Mouse (Mus musculus): ENCODE results near the gene Shd. TPM values are rescaled to one million over a fixed set of nuclear protein-coding genes. Genes with fewer than 3 reads are reported as not detected.

The Shd gene
- polyA plus RNA-seq, 1 experiment from 2014 or later: 11.0 TPM

DNA sequence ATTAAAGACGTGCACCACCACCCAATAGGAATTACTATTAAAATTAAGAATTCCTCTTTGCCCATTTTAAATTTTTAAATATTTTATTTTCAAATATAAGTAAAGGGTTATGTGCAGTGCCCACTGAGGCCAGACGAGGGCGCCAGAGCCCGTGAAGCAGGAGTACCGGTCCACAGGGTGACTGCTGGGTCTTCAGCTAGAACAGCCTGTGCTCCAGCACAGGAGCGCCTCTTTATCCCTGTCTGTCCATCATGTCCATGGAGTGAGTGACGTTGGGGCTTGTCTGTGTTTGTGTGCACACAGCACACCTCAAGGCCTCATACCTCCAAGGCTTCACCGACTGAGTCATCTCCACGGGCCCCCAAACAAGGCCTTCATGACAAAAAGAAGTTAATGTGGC is 13.1 kb upstream of the Shd start:
- Histone ChIP-seq H3K36me3 (ENCODE audit: control insufficient read depth, insufficient read depth, low read length) (peaks cover 14% of the 10 kb centered on the region; the same call in 1 of the 2 replicates), H3K4me3 (ENCODE audit: low read depth, low read length) (no peak overlapping the region), H3K4me1 (ENCODE audit: control insufficient read depth, insufficient read depth, low read length) (peaks cover 16% of the 10 kb centered on the region), H3K27me3 (replicated peaks; ENCODE audit: control insufficient read depth, insufficient read depth, low read length) (no peaks in the 10 kb centered on the region), H3K9ac (ENCODE audit: low read depth, low read length) (no peak overlapping the region), H3K27ac (replicated peaks; ENCODE audit: low read depth, low read length) (no peak overlapping the region), H3K4me2 (ENCODE audit: low read depth, low read length) (no peak overlapping the region), H3K9me3 (ENCODE audit: control insufficient read depth, low read length) (no peaks in the 10 kb centered on the region)
- DNase-seq (ENCODE audit: low spot score) (peak; percentile 76), ATAC-seq (ENCODE audit: low read depth) (no peak)
- WGBS: 17% methylated on average over 9 of the region's 9 CpGs

DNA sequence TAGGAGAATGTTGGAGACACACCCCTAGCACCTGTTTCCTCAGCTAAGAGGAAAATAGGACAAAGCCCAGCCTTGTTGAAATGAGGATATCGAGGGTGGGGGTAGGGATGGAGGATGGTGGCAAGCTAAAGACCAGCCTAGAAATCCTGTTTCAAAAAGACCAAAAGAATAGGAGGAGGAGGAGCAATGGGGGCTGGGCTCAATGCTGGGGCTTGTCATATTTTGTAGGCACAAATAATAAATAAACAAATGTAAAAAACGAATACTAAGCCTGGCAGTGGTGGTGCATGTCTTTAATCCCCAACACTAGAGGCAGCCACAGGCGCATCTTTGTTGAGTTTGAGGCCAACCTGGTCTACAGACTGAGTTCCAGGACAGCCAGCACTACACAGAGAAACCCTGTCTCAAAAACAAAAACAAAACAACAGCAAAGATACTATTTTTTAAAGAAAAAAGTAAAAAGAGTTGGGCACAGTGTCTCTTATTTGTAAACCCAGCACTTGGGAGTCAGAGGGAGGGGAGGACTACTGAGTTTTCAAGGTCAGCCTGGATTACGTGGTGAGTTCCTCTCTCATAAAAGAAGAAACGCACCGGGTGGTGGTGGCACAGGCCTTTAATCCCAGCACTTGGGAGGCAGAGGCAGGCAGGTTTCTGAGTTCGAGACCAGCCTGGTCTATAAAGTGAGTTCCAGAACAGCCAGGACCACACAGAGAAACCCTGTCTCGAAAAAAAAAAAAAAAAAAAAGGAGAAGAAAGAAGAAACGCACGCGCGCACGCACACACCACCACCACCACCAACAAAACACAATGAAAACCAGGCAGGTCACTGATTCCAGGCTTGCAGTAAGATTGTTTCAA is 12.3 kb upstream of the Shd start:
- Histone ChIP-seq H3K4me2 (ENCODE audit: low read depth, low read length) (peak overlapping the region; percentile 74), H3K36me3 (ENCODE audit: control insufficient read depth, insufficient read depth, low read length) (peaks cover 14% of the 10 kb centered on the region; the same call in 1 of the 2 replicates), H3K27ac (replicated peaks; ENCODE audit: low read depth, low read length) (peak overlapping the region; percentile 96), H3K4me3 (ENCODE audit: low read depth, low read length) (peak overlapping the region; percentile 59), H3K9ac (ENCODE audit: low read depth, low read length) (peak overlapping the region; percentile 71), H3K9me3 (ENCODE audit: control insufficient read depth, low read length) (no peaks in the 10 kb centered on the region), H3K27me3 (replicated peaks; ENCODE audit: control insufficient read depth, insufficient read depth, low read length) (no peaks in the 10 kb centered on the region), H3K4me1 (ENCODE audit: control insufficient read depth, insufficient read depth, low read length) (peaks cover 16% of the 10 kb centered on the region)
- 75% methylated on average over 13 of the region's 13 CpGs for WGBS
- ATAC-seq (ENCODE audit: low read depth) (no peak), DNase-seq (ENCODE audit: low spot score) (no peak)

DNA sequence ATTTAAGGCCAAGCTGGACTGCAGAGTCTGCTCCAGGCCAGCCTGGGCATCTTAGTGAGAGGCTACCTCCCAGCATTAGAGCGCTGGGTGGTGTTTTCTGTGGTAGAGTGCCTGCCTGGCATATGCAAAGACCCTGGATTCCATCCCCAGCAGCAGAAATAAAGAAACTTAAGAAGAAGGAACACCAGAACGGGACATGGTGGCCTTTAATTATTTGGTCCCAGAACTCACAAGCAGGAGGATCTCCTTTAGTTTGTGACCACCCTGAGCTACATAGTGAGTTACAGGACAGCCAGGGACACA is 11.7 kb upstream of the Shd start:
- H3K9ac ChIP-seq (ENCODE audit: low read depth, low read length): peak overlapping the region; percentile 71
- peak overlapping the region; percentile 74 for H3K4me2 ChIP-seq (ENCODE audit: low read depth, low read length)
- peak overlapping the region; percentile 59 for H3K4me3 ChIP-seq (ENCODE audit: low read depth, low read length)
- DNase-seq (ENCODE audit: low spot score) (no peak), ATAC-seq (ENCODE audit: low read depth) (no peak)
- 28% methylated on average over 2 of the region's 2 CpGs for WGBS
- peaks cover 14% of the 10 kb centered on the region; the same call in 1 of the 2 replicates for H3K36me3 ChIP-seq (ENCODE audit: control insufficient read depth, insufficient read depth, low read length)
- H3K27ac ChIP-seq (replicated peaks; ENCODE audit: low read depth, low read length): peak overlapping the region; percentile 96
- H3K4me1 ChIP-seq (ENCODE audit: control insufficient read depth, insufficient read depth, low read length): peaks cover 16% of the 10 kb centered on the region
- no peaks in the 10 kb centered on the region for H3K9me3 ChIP-seq (ENCODE audit: control insufficient read depth, low read length)
- no peaks in the 10 kb centered on the region for H3K27me3 ChIP-seq (replicated peaks; ENCODE audit: control insufficient read depth, insufficient read depth, low read length)

DNA sequence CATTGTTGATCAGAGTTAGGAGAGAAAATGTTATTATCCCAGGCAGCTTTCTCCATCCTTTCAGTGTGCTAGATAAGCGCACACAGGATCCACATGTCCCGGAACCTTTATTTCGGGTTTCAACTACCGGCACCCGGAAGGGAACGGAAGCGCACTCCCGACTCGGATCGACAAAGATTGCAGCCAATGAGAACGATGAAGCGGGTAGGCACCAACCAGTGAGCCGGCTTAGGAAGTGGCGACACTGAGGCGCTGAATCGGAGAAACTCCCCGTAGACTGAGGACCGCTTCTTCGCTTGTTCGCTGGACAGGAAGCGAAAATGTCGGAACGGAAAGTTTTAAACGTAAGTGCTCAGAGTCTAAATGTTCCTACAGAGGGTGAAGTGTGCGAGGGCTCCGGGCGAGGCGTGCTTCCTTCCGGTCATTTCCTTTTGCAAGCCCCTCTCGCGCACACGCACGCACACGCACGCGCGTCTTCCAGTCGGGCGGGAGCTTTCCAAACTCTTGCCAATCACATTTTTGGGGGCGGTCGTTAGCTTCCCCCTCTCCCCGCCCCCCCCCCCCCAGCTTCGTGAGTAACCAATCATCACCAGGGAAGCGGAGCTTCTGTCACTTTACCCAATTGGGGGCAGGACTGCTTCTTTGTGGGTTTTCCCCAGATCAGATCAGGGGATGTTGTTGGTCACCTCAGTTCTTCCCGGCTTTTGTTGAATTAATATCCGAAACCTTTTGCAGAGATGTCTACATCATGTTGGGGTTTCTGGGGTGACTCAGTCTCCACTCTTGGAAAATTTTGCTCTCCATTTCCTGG is 11.1 kb upstream of the Shd start, which contains the start of gene Yju2:
Gene Yju2, plus strand, starts transcription at position 182 of the 811 bp plus-strand sequence.
- WGBS: under 1% methylated on average over 45 of the region's 46 CpGs
- H3K36me3 ChIP-seq (ENCODE audit: control insufficient read depth, insufficient read depth, low read length): peaks cover 19% of the 10 kb centered on the region; the same call in 1 of the 2 replicates
- peak within 1 kb of the TSS; percentile 71 for H3K9ac ChIP-seq (ENCODE audit: low read depth, low read length)

DNA sequence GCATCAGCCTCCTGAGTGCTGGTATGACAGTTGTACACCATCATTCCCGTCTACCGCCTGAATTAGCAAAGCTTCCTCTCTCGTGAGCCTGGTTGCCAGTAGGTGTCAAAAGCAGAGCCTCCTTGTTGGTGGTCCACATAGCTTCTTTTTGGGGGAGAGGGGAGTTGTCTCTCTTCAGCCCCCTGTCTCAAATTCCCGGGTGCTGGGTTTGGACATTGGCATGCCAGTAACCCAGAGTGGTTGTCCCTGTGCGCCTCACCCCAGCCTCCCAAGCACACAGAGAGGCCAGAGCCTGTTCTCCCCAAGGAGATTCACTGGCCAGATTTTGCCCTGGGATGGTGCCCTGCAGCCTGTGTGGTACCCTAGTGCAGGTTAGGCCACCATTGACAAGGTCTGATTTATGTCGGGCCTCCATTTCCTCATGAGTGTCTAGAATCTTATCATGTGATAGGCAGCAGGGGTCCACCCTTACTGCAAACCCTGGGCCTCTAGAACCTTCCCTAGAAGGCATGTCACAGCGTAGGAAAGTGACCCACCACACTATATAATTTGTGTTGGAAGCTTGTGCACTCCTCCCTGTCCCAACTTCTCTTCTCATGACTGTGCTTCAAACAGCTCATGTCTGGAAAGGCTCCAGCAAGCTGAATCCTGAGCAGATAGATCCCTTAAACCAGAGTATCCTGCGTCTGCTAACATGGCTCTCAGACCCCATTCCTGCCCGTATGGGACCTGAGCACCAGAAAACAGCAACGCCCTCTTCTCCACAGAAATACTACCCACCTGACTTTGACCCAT is 10.1 kb upstream of the Shd start:
- ATAC-seq (ENCODE audit: low read depth) (no peak), DNase-seq (ENCODE audit: low spot score) (no peak)
- H3K9ac ChIP-seq (ENCODE audit: low read depth, low read length): peak overlapping the region; percentile 71
- peak overlapping the region; percentile 96 for H3K27ac ChIP-seq (replicated peaks; ENCODE audit: low read depth, low read length)
- no peaks in the 10 kb centered on the region for H3K27me3 ChIP-seq (replicated peaks; ENCODE audit: control insufficient read depth, insufficient read depth, low read length)
- peak overlapping the region; percentile 74 for H3K4me2 ChIP-seq (ENCODE audit: low read depth, low read length)
- peak overlapping the region; percentile 59 for H3K4me3 ChIP-seq (ENCODE audit: low read depth, low read length)
- H3K36me3 ChIP-seq (ENCODE audit: control insufficient read depth, insufficient read depth, low read length): peaks cover 29% of the 10 kb centered on the region
- no peaks in the 10 kb centered on the region for H3K9me3 ChIP-seq (ENCODE audit: control insufficient read depth, low read length)
- H3K4me1 ChIP-seq (ENCODE audit: control insufficient read depth, insufficient read depth, low read length): peaks cover 16% of the 10 kb centered on the region
- WGBS: 75% methylated on average over 10 of the region's 10 CpGs

More for the DNA sequence above, 11.1 kb upstream of the Shd start, which contains the start of gene Yju2:
- Histone ChIP-seq H3K4me1 (ENCODE audit: control insufficient read depth, insufficient read depth, low read length) (peaks cover 16% of the 10 kb centered on the region), H3K4me3 (ENCODE audit: low read depth, low read length) (peak within 1 kb of the TSS; percentile 59), H3K9me3 (ENCODE audit: control insufficient read depth, low read length) (no peaks in the 10 kb centered on the region), H3K27me3 (replicated peaks; ENCODE audit: control insufficient read depth, insufficient read depth, low read length) (no peaks in the 10 kb centered on the region), H3K4me2 (ENCODE audit: low read depth, low read length) (peak within 1 kb of the TSS; percentile 74), H3K27ac (replicated peaks; ENCODE audit: low read depth, low read length) (peak within 1 kb of the TSS; percentile 96)
- ATAC-seq (ENCODE audit: low read depth) (peak; percentile 95), DNase-seq (ENCODE audit: low spot score) (peak; percentile 98)

DNA sequence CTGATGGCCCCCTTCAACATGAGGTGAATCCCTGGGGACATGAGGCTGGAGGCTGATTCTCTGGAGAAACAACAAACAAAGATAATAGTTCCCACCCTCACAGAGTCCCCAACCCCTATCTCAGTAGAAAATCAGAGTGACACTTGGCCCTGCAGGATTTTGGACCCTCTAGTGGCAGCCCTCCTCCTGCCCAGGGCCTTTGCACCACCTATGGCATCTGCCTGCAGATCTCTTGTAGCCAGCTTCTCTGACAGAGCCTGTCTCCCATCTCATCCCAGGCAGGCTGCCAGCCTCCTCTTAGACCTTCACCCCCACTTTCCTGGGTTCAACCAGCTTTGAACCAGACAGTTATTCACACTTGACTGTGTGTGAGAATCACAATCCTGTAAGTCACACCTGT is 9.5 kb upstream of the Shd start:
- Histone ChIP-seq H3K4me1 (ENCODE audit: control insufficient read depth, insufficient read depth, low read length) (peaks cover 16% of the 10 kb centered on the region), H3K4me3 (ENCODE audit: low read depth, low read length) (no peak overlapping the region), H3K36me3 (ENCODE audit: control insufficient read depth, insufficient read depth, low read length) (peaks cover 35% of the 10 kb centered on the region), H3K9ac (ENCODE audit: low read depth, low read length) (no peak overlapping the region), H3K9me3 (ENCODE audit: control insufficient read depth, low read length) (no peaks in the 10 kb centered on the region), H3K27me3 (replicated peaks; ENCODE audit: control insufficient read depth, insufficient read depth, low read length) (no peaks in the 10 kb centered on the region), H3K4me2 (ENCODE audit: low read depth, low read length) (no peak overlapping the region), H3K27ac (replicated peaks; ENCODE audit: low read depth, low read length) (no peak overlapping the region)
- ATAC-seq (ENCODE audit: low read depth): no peak
- DNase-seq (ENCODE audit: low spot score): no peak

DNA sequence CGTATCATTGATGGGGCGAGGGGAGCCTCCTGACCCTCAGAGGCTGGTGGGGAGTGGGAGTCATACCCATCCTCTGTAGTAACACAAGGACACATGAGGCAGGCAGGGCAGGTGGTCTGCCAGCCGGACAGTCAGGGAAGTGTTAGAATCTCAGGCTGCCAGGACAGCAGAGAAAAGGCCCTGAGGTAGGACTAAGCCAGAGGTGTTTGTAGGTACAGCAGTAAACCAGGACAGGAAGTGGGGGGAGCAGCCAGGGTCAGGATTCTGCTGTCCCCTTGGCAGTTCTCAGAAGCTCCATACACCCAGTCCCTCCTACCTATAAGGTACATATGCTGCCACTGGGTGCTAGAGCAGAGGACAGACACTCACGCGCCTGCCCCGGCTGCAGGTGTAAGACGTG is 8.6 kb upstream of the Shd start:
- Histone ChIP-seq H3K27me3 (replicated peaks; ENCODE audit: control insufficient read depth, insufficient read depth, low read length) (no peaks in the 10 kb centered on the region), H3K36me3 (ENCODE audit: control insufficient read depth, insufficient read depth, low read length) (peaks cover 43% of the 10 kb centered on the region), H3K4me3 (ENCODE audit: low read depth, low read length) (no peak overlapping the region), H3K4me1 (ENCODE audit: control insufficient read depth, insufficient read depth, low read length) (peaks cover 11% of the 10 kb centered on the region; the same call in 1 of the 2 replicates), H3K4me2 (ENCODE audit: low read depth, low read length) (no peak overlapping the region), H3K9ac (ENCODE audit: low read depth, low read length) (no peak overlapping the region), H3K9me3 (ENCODE audit: control insufficient read depth, low read length) (no peaks in the 10 kb centered on the region), H3K27ac (replicated peaks; ENCODE audit: low read depth, low read length) (no peak overlapping the region)
- DNase-seq (ENCODE audit: low spot score) (no peak), ATAC-seq (ENCODE audit: low read depth) (no peak)
- 94% methylated on average over 7 of the region's 7 CpGs for WGBS

DNA sequence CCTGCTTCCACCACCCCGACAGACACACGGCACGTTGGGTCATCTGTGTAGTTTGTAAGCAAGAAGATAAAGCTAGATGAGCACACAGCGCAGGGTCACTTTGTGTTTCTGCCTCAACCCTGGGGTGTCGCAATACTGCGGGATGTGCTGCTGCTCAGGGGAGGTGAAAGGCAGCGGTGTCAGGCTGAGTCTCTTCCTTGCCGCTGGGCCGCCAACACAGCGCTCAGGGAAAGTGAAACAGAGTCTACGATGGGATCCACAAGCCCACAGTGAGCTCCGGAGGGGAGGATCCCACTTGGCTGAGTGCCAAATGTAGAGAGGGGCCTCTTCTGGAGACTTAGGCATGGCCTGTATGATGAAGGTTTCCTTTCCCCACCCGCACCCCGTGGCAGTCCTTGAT is 7.1 kb upstream of the Shd start:
- 61% methylated on average over 14 of the region's 14 CpGs for WGBS
- Histone ChIP-seq H3K9ac (ENCODE audit: low read depth, low read length) (no peak overlapping the region), H3K9me3 (ENCODE audit: control insufficient read depth, low read length) (no peaks in the 10 kb centered on the region), H3K4me1 (ENCODE audit: control insufficient read depth, insufficient read depth, low read length) (peaks cover 10% of the 10 kb centered on the region; the same call in 1 of the 2 replicates), H3K36me3 (ENCODE audit: control insufficient read depth, insufficient read depth, low read length) (peaks cover 58% of the 10 kb centered on the region), H3K4me2 (ENCODE audit: low read depth, low read length) (no peak overlapping the region), H3K4me3 (ENCODE audit: low read depth, low read length) (no peak overlapping the region), H3K27ac (replicated peaks; ENCODE audit: low read depth, low read length) (no peak overlapping the region), H3K27me3 (replicated peaks; ENCODE audit: control insufficient read depth, insufficient read depth, low read length) (no peaks in the 10 kb centered on the region)
- peak; percentile 50 for DNase-seq (ENCODE audit: low spot score)
- no peak for ATAC-seq (ENCODE audit: low read depth)
